Mouse (Mus musculus) hindbrain, embryonic 13.5 days (tissue): ENCODE results near the gene Fam166a. TPM values are rescaled to one million over a fixed set of nuclear protein-coding genes. Genes with fewer than 3 reads are reported as not detected.

ENCODE experiments used
- ATAC-seq: fragments of 200-750 bp; cut with Nextera tagmentation; 2 replicates; pipeline ENCODE4 v1.8.0; 2017; ENCODE audit warnings: moderate TSS enrichment; ENCODE audit not compliant: low FRiP score
- H3K27ac ChIP-seq: fragments of 300-500 bp; sonication (generic); 2 replicates; pipeline ENCODE4 v1.5.1; 2015; ENCODE audit warnings: inconsistent platforms, mild to moderate bottlenecking, moderate library complexity
- H3K27me3 ChIP-seq: fragments of 300-500 bp; sonication (generic); 2 replicates; pipeline ENCODE4 v1.6.1; 2015; ENCODE audit warnings: mild to moderate bottlenecking, inconsistent platforms
- H3K36me3 ChIP-seq: fragments of 300-500 bp; sonication (generic); 2 replicates; pipeline ENCODE4 v1.6.1; 2015; ENCODE audit warnings: mild to moderate bottlenecking, inconsistent platforms
- H3K4me1 ChIP-seq: fragments of 300-500 bp; sonication (generic); replicated peaks from 2 replicates; pipeline ENCODE4 v1.6.1; 2015; ENCODE audit warnings: inconsistent platforms
- H3K4me2 ChIP-seq: fragments of 300-500 bp; sonication (generic); 2 replicates; pipeline ENCODE4 v1.6.1; 2015; ENCODE audit warnings: inconsistent platforms, mild to moderate bottlenecking, moderate library complexity
- H3K4me3 ChIP-seq: fragments of 300-500 bp; sonication (generic); 2 replicates; pipeline ENCODE4 v1.5.1; 2015; ENCODE audit warnings: mild to moderate bottlenecking, inconsistent platforms
- H3K9ac ChIP-seq: fragments of 300-500 bp; sonication (generic); 2 replicates; pipeline ENCODE4 v1.6.1; 2015; ENCODE audit warnings: mild to moderate bottlenecking, inconsistent platforms
- H3K9me3 ChIP-seq: fragments of 300-500 bp; sonication (generic); 2 replicates; pipeline ENCODE4 v1.6.1; 2016; ENCODE audit warnings: inconsistent platforms
- WGBS: fragments of 180-500 bp; shearing (Covaris S2); methylation state at CpG from one replicate; pipeline ENCODE4 v1.1.7; 2015; 5-methylcytosine and 5-hydroxymethylcytosine counted together
- polyA plus RNA-seq: library from polyadenylated mRNA; unstranded; fragments of >200 nt; fragmentation: Nextera tagmentation; extraction: Ambion mirVana; gene quantifications from 2 replicates; pipeline ENCODE4 v1.2.1, GENCODE M21; 2015

The Fam166a gene
- polyA plus RNA-seq, 1 experiment from 2014 or later, result 0.40 TPM

GRCm38 (mm10) chr2:25211121-25211670, 7.3 kb upstream of the Fam166a start, which contains the start of gene Nelfb:
Gene Nelfb (minus strand): TSS chr2:25211489.
- WGBS, result under 1% methylated on average over 44 of the region's 44 CpGs
- H3K9ac ChIP-seq, result peak within 1 kb of the TSS; percentile 91
- peaks cover 20% of the 10 kb centered on the region; the same call in 1 of the 2 replicates for H3K27me3 ChIP-seq
- ATAC-seq, result peak; percentile 88
- peak within 1 kb of the TSS; percentile 94 for H3K27ac ChIP-seq
- peaks cover 22% of the 10 kb centered on the region for H3K36me3 ChIP-seq
- H3K9me3 ChIP-seq, result no peaks in the 10 kb centered on the region
- H3K4me3 ChIP-seq, result peak within 1 kb of the TSS; percentile 90
- peak within 1 kb of the TSS; percentile 82 for H3K4me2 ChIP-seq
- peaks cover 42% of the 10 kb centered on the region for H3K4me1 ChIP-seq

GRCm38 (mm10) chr2:25213266-25213865, 5.2 kb upstream of the Fam166a start:
- H3K36me3 ChIP-seq, result peaks cover 3% of the 10 kb centered on the region; the same call in 1 of the 2 replicates
- H3K27ac ChIP-seq, result no peak overlapping the region
- peaks cover 28% of the 10 kb centered on the region for H3K4me1 ChIP-seq
- H3K27me3 ChIP-seq, result peaks cover 20% of the 10 kb centered on the region; the same call in 1 of the 2 replicates
- no peak overlapping the region for H3K4me3 ChIP-seq
- WGBS, result 75% methylated on average over 23 of the region's 23 CpGs
- H3K4me2 ChIP-seq, result no peak overlapping the region
- no peak overlapping the region for H3K9ac ChIP-seq
- H3K9me3 ChIP-seq, result no peaks in the 10 kb centered on the region
- no peak for ATAC-seq

DNA sequence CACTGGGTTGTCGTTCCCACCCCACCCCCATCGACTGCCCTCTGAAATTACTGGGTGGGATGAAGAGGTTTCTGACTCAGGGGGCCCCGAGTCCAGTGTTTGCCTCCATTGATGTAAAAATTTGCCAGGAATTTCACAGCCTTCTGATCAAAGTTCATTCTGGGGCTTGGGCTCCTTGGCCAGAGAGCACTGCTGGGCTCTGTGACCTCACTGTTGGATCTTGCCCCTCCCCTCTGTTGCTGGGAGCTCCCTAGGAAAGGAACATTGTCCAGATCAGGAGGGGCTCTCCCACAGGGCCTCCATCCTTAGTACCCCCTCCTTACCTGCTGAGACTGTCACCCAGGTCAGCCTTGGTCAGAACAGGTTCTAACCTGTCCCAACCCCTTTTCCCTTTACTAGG, 4.1 kb upstream of the Fam166a start, which contains the start of gene Stpg3:
Gene Stpg3, minus strand, starts transcription at position 194 of the 400 bp plus-strand sequence.
- H3K4me2 ChIP-seq, result no peak within 1 kb of the TSS
- peaks cover 19% of the 10 kb centered on the region for H3K4me1 ChIP-seq
- H3K4me3 ChIP-seq, result no peak within 1 kb of the TSS
- peaks cover 20% of the 10 kb centered on the region; the same call in 1 of the 2 replicates for H3K27me3 ChIP-seq
- no peak within 1 kb of the TSS for H3K9ac ChIP-seq
- 72% methylated on average over 3 of the region's 3 CpGs for WGBS
- ATAC-seq, result no peak
- H3K27ac ChIP-seq, result no peak within 1 kb of the TSS
- H3K9me3 ChIP-seq, result no peaks in the 10 kb centered on the region
- no peaks in the 10 kb centered on the region for H3K36me3 ChIP-seq

- 73% methylated on average over 2 of the region's 2 CpGs for WGBS
- H3K4me3 ChIP-seq, result no peak overlapping the region
- no peaks in the 10 kb centered on the region for H3K4me1 ChIP-seq
- H3K9ac ChIP-seq, result no peak overlapping the region
- peaks cover 9% of the 10 kb centered on the region for H3K36me3 ChIP-seq
- ATAC-seq, result no peak
- H3K27ac ChIP-seq, result no peak overlapping the region
- H3K9me3 ChIP-seq, result no peaks in the 10 kb centered on the region
- H3K4me2 ChIP-seq, result no peak overlapping the region
- peaks cover 20% of the 10 kb centered on the region; the same call in 1 of the 2 replicates for H3K27me3 ChIP-seq
Observed at GRCm38 (mm10) chr2:25217666-25218065, 879 bp upstream of the Fam166a start.

DNA sequence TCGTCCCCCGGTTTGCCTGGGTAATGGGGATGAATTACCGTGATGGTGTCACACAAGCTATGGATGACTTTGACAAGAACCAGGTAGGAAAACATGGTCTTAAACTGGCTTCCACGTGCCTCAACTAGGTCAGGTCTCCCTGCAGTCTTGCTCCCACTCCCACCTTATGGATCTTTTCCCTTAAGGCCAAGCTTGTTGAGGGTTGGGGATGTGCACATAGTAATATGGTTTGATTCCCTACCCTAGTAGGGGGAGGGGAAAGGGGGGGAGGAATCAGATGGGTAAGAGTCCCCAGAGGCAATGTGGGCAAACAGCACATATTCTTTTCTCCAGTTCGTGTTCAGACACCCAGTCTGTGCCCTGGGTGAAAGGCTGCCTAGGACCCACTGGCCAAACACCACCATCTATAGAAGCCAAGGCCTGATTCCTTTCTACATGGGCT, 2.8 kb downstream of the Fam166a start:
- Histone ChIP-seq H3K9ac (no peak overlapping the region), H3K27me3 (no peaks in the 10 kb centered on the region), H3K9me3 (no peaks in the 10 kb centered on the region), H3K4me2 (no peak overlapping the region), H3K4me3 (no peak overlapping the region), H3K4me1 (peaks cover 17% of the 10 kb centered on the region), H3K27ac (no peak overlapping the region), H3K36me3 (peaks cover 9% of the 10 kb centered on the region)
- no peak for ATAC-seq
- WGBS, result 72% methylated on average over 5 of the region's 5 CpGs

DNA sequence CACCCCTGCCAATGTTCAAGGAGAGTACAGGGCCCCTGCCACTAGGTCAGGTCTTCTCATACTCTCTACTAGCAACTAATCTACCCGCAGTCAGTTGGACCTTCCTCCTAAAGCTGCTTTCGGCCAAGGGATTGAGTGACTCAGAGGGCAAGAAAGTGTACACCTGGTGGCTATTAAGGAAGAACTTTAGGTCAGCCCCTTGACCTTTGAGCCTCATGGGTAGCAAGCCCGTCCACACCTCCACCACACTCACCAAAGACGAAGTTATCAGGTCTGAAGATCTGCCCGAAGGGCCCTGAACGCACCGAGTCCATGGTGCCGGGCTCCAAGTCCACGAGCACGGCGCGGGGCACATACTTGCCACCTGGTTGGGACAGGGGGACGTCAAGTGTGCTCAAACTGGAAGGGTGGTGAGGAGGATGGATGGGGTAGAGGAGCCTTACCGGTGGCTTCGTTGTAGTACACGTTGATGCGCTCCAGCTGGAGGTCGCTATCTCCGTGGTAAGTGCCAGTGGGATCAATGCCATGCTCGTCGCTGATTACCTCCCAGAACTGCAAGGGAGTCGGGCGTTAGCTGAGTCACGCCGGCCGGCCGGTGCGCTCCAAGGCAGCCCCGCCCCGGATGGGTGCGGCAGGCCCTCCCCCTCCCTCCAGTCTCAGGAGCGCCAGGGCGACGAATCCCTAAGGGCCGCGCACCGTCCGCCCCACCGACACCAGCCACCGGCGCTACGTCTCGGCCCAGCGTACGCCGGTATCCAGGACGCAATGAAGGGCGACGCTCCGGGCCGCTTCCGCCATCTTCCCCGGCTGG, 5.3 kb downstream of the Fam166a start:
- Histone ChIP-seq H3K27me3 (no peaks in the 10 kb centered on the region), H3K36me3 (peaks cover 9% of the 10 kb centered on the region), H3K9me3 (no peaks in the 10 kb centered on the region), H3K4me3 (peak overlapping the region; percentile 88), H3K27ac (peak overlapping the region; percentile 94), H3K9ac (peak overlapping the region; percentile 90), H3K4me2 (peak overlapping the region; percentile 92), H3K4me1 (peaks cover 22% of the 10 kb centered on the region)
- WGBS, result 3% methylated on average over 40 of the region's 53 CpGs
- ATAC-seq, result no peak; the same call in 1 of the 2 replicates

DNA sequence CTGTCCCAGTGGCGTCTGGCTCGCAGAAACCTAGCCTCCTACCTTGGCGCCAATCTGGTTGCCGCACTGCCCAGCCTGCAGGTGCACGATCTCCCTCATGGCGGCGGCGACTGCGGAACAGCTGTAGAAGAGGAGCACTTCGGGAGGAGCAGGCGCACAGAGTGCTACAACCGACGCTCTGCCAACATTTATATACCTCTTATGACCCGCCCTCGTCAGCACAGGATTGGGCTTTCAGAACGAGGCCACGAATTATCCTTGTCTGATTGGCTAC, 5.9 kb downstream of the Fam166a start, which contains the start of gene Tubb4b:
Gene Tubb4b, minus strand, starts transcription at position 211 of the 274 bp plus-strand sequence.
- under 1% methylated on average over 17 of the region's 17 CpGs for WGBS
- H3K9me3 ChIP-seq, result no peaks in the 10 kb centered on the region
- H3K4me2 ChIP-seq, result peak within 1 kb of the TSS; percentile 92
- H3K27me3 ChIP-seq, result no peaks in the 10 kb centered on the region
- H3K36me3 ChIP-seq, result peaks cover 9% of the 10 kb centered on the region
- H3K4me3 ChIP-seq, result peak within 1 kb of the TSS; percentile 88
- no peak for ATAC-seq
- peak within 1 kb of the TSS; percentile 90 for H3K9ac ChIP-seq
- H3K27ac ChIP-seq, result peak within 1 kb of the TSS; percentile 97
- H3K4me1 ChIP-seq, result peaks cover 25% of the 10 kb centered on the region

DNA sequence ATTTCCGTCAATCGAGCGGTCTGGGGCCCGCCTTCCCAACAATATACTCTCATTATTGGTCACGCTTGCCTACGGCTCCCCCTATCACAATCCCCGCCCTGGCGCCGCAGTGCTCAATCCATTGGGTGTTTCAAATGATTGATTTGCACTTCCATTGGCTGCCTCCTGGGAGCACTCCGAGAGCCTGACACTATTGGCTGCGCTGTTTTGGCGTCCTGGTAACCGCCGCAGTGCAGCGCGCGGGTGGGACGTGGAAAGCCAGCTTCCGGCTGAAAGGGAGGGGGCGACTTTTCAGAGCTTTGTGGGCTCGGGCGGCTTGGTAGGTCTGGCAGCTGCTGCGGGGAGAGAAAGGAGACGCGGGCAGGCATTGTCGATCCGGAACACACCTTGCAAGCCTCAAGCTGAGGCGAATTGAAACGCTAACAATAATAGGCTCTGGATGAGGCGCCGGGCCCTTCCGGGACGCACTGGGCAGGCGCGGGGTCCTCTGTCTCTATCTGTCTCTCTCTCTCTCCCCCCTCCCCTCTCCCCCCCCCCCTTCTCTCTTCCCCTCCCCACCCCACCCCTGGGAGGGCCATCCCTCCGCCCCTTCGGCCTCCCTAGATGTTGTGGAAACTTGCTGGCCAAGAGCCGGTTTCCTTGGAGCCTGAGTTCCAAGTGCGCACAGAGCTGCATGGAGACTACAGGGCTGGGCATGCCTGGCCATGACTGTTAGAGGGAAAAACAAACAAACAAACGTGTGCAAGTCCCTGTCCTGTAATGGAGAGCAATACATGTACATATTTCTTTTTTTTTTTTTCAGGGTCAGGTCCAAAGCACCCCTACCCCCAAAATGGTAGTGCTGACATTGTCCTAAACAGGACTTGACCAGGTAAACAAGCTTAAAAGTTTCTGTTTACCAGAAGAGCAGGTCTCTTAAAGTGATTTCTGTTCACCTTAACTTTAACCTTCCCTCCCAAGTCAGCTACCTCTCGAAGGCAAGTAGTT, 6.5 kb downstream of the Fam166a start:
- peak overlapping the region; percentile 73 for H3K9ac ChIP-seq
- H3K4me2 ChIP-seq, result peak overlapping the region; percentile 56
- H3K4me3 ChIP-seq, result peak overlapping the region; percentile 49
- ATAC-seq, result peak; percentile 98
- peaks cover 9% of the 10 kb centered on the region for H3K36me3 ChIP-seq
- WGBS, result 2% methylated on average over 41 of the region's 41 CpGs
- peaks cover 25% of the 10 kb centered on the region for H3K4me1 ChIP-seq
- H3K27me3 ChIP-seq, result 0 out of 2 replicates have a peak, but pooled peaks cover 1% of the 10 kb centered on the region
- peak overlapping the region; percentile 97 for H3K27ac ChIP-seq
- H3K9me3 ChIP-seq, result no peaks in the 10 kb centered on the region

DNA sequence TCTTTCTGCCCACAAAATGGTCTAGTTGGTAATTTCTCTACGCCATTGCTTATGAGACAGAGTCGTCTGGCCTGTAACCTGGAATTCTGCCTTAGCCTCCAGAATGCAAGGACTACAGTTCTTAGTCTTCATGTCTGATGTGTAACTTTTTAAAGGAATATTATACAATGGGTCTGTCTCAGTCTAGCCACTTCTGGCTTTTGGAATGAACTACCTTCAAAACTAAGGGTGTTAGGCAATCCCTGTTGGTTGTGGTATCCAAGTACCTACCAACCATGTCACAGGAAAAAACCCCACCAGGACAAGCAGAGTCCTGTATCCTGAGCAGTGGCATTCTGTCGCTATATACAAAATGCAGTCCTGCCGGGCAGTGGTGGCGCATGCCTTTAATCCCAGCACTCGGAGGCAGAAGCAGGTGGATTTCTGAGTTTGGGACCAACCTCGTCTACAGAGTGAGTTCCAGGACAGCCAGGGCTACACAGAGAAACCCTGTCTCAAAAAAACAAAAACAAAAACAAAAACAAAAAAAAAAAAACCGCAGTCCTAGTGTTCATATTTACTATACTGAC, 7.3 kb downstream of the Fam166a start:
- no peak for ATAC-seq
- 0 out of 2 replicates have a peak overlapping the region, but pooled peaks have one; percentile 49 for H3K4me3 ChIP-seq
- H3K4me2 ChIP-seq, result peak overlapping the region; percentile 56
- H3K27ac ChIP-seq, result peak overlapping the region; percentile 97
- WGBS, result 80% methylated on average over 8 of the region's 8 CpGs
- 0 out of 2 replicates have a peak, but pooled peaks cover 10% of the 10 kb centered on the region for H3K27me3 ChIP-seq
- H3K36me3 ChIP-seq, result peaks cover 9% of the 10 kb centered on the region
- peaks cover 25% of the 10 kb centered on the region for H3K4me1 ChIP-seq
- peak overlapping the region; percentile 73 for H3K9ac ChIP-seq
- no peaks in the 10 kb centered on the region for H3K9me3 ChIP-seq

- Histone ChIP-seq H3K36me3 (peaks cover 2% of the 10 kb centered on the region), H3K9ac (no peak overlapping the region), H3K4me1 (peaks cover 25% of the 10 kb centered on the region), H3K4me2 (no peak overlapping the region), H3K27ac (no peak overlapping the region), H3K27me3 (peaks cover 17% of the 10 kb centered on the region; the same call in 1 of the 2 replicates), H3K4me3 (no peak overlapping the region), H3K9me3 (no peaks in the 10 kb centered on the region)
- ATAC-seq, result no peak
- WGBS, result 81% methylated on average over 5 of the region's 5 CpGs
Observed at GRCm38 (mm10) chr2:25226864-25227263, 8.3 kb downstream of the Fam166a start.

DNA sequence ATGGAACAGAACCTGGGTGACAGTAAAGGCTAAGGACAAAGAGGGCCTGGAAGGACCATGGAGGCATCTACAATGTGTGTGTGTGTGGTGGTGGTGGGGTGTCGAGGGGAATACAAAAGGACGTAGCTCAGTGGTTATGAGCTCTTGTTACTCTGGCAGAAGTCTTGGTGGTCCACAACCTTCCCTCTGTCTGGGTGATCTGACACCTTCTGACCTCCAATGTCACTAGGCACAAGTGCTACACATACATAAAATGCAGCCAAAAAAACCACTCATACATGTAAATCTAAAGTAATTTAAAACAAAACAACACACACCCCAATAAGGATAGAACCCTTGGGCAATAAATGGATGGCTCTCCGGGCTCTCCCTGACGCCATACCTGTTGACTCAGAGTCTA, 8.9 kb downstream of the Fam166a start:
- WGBS, result 88% methylated on average over 4 of the region's 4 CpGs
- Histone ChIP-seq H3K4me1 (peaks cover 25% of the 10 kb centered on the region), H3K4me2 (no peak overlapping the region), H3K27ac (no peak overlapping the region), H3K4me3 (no peak overlapping the region), H3K9ac (no peak overlapping the region), H3K9me3 (no peaks in the 10 kb centered on the region), H3K36me3 (no peaks in the 10 kb centered on the region), H3K27me3 (peaks cover 17% of the 10 kb centered on the region; the same call in 1 of the 2 replicates)
- no peak for ATAC-seq
